Mouse (Mus musculus) skeletal muscle tissue, adult 2 months (tissue): ENCODE data around the gene Ankrd34a.

Experiments used
- DNase-seq: peaks from one replicate; pipeline ENCODE4 v3.0.0-alpha.2; 2012; ENCODE audit warnings: low read depth, low spot score

The Ankrd34a gene

DNA sequence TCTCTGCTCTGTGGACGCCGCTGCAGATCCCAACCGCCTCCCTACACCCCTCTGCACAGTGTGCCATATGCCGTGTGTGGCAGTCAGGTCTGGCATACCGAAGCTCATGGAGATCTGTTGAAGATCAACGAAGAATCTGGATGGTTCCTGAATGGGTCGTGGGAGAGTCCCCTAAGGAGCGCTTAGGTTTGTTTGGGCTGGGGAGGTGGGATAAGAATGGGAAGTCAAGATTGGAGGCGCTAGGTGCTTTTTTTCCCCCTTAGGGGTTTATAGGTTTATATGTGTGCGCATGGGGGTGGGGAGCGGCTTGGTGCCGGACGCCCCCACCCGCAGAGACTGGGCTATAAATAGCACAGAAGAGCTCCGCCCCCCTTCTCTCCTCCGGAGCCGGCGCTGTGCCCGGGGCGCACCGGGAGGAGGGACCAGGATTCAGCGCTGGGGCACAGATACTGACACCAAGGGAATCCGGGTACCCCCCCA is at the start of gene Ankrd34a:
Gene Ankrd34a, plus strand, starts transcription at position 409 of the 480 bp plus-strand sequence.
- no peak for DNase-seq

DNA sequence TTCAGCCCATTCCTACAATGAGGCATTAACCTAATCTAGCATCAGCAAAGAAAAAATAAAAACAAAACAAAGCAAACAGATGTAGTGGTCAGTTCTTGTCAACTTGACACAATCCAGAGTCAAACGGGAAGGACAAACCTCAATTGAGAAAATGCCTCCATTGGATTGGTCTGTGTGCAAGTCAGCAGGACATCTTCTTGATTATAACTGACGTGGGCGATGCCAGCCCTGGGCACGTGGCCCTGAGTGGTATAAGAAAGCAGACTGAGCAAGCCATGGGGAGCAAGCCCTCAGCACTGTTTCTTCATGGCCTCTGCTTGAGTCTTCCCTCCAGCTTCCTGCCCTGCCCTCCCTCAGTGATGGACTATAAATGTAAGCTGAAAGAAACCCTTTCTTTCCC is 49.6 kb upstream of the Ankrd34a start:
- DNase-seq = no peak

DNA sequence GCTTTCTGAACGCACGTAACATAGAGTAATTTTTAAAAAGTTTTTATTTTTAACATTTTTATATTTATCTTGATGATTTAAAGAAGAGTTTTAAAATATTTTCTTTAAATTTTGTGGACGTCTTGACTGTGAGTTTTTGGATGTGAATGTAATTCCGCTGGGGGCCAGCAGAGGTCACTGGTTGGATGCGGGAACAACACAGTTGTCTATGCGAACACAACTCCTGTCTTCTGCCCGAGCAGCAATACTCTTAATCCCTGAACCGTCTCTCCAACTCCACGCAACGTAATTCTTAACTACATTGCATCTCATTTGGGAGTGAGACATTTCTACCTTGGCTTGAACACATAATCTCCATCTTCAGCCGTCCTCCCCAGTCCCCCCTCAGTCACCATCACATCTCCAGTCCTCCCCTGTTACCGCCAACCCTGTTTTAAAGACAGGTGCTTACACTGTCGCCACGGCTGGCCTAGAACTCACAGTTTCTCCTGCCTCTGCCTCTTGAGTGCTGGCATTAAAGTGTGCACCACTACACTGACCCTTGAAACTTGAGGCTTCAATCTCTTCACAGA is 49.0 kb upstream of the Ankrd34a start:
- DNase-seq = no peak

DNA sequence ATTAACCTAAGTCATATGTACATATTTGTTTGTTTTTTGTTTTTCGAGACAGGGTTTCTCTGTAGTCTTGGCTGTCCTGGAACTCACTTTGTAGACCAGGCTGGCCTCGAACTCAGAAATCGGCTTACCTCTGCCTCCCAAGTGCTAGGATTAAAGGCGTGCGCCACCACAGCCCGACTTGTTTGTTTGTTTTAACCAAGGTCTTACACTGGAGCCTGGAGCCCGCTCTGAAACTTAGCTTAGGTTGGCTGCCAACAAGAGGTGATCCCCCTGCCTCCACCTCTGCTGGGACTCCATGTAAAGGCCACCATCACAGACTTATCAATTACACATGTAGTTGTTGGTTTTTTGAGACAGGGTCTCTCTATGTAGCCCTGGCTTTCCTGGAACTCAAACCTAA is 47.6 kb upstream of the Ankrd34a start:
- no peak for DNase-seq

DNA sequence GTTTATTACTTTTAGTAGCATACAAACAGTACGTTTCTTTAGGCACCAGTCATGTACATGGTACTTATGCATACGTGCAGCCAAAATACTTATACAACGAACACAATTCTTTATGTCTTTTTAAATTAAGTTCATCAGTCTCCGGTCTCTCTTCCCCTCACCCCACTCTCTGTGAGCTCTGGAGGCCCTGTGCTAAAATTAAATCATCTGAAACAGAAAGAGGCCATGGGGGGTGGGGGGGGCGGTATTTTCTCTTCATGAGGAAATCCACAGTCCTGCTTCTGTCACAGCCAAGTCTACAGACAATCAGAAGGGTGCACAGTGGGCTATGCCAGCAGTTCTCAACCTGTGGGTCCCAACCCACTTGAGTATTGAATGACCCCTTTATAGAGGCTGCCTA is 47.1 kb upstream of the Ankrd34a start:
- no peak for DNase-seq

DNA sequence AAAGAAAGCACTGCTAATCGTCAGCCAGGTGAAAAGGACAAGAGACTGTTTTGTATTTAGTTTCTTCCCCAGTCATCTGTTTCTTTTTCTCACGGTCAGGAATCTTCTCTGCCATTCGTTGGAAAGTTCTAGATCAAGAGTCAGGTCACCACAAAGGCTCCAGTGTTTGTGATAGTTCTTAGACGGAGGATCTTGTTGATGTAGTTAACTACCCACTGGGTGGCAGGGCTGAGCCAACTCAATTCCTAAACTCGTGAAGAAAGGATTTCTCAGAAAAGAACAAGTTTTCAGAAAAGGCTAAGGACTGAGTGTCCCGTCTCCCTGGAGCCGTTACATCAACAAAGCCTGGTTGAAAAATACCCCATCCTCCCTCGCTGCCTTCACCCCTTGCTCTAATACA is 45.2 kb upstream of the Ankrd34a start:
- DNase-seq = no peak

DNA sequence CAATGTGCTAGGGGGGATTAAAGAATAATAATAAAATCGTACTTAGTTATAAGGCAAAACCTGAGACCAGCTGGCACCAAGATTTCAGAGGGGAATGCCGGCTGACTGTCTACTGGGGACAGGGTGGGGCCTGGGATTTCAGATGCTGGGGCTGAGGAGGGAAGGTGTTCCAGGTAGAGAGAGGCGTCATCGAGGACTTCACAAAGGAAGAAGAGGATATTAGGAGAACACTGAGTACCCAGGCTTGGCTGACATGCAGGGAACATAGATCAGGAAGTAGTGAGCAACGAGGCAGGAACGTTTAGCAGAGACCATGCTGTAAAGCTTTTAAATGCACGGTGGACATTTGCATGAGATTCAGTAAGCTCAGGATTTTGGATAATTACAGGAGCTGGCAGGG is 44.5 kb upstream of the Ankrd34a start:
- DNase-seq = no peak

DNA sequence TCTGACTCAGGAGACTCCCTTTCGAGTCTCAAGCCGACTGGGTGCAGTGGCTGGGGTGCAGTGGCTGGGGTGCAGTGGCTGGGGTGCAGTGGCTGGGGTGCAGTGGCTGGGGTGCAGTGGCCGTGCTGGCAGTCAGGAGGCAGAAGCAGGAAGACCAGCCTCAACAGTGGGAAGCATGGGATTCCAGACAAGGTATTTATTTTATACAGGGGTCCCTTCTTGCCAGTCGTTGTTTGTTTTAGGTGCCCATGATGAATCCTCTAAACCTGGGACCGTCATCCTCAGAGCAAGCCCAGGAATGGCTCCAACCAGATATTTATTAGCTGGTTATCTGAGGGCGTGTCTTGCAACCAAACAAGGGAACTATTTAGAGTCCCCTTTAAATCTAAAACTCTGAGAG is 42.8 kb upstream of the Ankrd34a start:
- DNase-seq = no peak

DNA sequence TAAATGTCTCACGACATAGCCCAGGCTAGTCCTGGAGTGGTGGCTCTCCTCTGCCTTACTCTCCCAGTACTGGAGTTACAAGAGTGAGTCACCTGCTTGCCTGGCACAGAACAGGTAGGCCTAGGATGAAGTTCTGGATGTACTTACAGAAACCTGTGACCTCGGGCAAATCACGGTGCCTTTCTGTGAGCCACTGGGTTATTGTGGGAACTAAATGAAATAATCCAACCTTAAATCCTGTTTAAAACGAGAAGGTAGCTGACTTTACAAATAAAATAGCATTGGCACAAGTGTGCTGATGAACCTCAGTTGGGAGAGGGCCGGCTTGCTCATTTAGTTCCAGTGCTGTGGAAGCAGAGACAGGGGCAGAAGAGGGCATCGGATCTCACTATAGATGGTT is 42.2 kb upstream of the Ankrd34a start:
- DNase-seq = no peak

DNA sequence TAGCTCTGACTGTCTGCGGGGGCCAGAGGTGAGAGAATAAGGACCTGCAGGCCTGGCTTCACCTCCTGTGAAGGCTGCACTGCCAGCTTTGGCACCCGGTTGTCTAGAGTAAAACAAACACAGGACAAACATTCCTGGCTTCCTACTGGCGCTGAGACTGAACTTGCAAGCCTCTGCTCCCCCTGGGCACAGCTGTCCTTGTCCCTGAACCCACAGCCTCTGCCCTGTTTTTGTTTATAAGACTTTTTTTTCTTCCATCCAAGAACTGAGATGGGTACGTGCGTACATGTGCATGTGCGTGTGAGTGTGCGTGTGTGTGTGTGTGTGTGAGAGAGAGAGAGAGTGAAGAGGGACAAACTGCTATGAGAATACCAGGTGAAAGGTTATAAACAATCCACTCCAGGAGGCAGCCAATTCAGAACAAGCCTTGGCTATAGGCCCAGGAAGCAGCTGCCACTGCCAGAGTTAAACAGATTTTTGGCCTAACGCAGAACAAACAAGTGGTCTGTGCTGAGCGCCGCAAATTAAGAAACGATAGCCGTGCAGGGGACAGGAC is 41.3 kb upstream of the Ankrd34a start:
- peak; percentile 88 for DNase-seq

DNA sequence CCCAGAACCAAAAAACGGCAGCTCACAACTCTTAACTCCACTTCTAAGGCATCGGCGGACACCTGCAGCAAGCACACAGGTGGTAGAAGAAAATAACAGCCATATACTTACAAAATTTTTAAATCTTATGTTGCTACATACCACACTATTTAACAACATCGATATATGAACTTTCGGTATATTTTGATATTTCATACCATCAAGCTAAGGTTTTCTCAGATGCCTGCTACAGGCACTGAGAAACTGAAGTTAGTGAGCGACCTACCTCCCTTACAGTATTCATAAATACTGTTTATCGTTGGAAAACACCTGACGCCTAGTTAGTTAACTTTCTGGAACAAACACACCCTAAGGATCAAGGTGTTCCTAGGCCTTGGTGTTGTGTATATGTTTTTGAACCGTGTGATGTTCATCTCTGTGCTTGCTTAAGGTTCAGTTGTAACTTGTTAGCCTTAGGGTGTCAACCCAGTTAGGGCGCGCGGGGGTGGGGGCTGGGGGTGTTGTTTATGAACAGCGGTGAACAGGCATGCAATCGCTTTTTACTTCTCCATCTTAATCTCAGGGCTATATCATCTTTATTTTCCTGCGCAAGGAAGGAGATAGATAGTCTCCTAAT is 40.3 kb upstream of the Ankrd34a start:
- no peak for DNase-seq

DNA sequence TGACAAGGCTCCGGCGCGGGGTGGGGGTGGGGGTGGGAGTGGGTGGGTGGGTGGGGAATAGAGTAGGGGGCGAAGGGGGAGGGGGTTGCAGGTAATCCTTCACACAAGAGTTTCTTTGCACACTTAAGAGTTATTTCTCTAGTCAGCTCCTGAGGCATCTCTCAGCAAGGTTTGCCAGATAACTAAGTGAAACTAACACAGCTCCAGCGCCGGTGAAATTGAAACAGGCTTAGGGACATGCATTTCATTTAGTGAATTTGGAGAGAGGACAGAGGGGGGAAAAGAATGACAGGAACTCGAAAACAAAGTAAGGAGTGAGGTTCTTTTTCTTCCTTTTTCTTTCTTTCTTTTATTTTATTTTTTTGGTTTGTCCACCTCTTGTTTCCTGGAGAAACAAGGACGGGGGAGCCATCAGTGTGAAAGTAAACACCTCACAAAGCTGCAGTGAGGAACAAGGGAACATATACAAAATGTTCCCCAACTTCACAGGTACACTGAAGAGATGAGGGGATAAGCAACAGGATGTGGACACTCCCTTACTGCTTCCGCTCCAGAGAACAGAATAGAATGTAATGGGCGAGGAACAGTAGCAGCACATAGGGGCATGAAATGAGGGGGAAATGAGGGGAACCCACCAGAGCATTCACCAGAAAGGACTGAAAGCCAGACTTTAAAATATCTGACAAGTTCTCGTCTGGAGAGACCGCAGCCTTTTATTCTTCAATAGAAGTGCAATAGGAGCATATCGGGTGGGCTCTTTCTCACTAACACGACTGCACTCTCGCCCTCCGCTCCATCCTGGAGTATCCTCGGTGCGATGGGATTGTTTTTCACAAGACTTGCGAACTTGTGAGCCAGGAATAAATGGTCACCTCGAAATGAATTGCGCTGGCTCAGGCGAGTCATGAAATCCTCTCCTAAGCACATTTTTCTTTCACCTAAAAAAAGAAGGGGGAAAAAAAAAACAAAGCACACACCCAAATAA is 39.5 kb upstream of the Ankrd34a start:
- no peak for DNase-seq

DNA sequence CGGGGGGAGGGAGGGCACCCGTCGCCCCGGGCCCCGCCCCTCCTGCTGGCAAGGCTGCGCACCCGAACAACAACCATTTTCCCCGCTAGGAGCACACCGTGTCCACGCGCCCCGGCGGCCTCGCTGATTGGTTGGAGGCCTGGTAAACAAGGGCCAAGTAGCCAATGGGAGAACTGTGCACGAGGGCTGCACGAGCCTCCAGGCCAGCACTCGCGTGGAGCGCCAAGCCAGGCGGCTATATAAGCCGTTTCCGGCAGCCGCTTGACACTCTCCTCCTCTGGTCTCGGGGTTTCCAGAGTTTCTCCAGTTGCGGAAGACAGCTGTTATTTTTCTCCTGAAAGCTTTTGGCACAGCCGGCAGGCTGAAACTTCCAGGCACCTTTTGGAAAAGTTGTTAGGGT is 38.7 kb upstream of the Ankrd34a start, which contains the start of gene Txnip:
Gene Txnip, plus strand, starts transcription at position 264 of the 400 bp plus-strand sequence.
- DNase-seq = peak; percentile 100

DNA sequence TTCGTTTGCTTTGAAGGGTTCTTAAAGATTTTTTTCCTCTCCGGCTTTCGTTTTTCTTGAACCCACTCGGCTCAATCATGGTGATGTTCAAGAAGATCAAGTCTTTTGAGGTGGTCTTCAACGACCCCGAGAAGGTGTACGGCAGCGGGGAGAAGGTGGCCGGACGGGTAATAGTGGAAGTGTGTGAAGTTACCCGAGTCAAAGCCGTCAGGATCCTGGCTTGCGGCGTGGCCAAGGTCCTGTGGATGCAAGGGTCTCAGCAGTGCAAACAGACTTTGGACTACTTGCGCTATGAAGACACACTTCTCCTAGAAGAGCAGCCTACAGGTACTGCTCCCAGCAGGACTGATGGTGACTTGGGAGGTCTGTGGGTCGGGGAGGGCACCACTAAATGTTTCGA is 38.3 kb upstream of the Ankrd34a start:
- DNase-seq = no peak

DNA sequence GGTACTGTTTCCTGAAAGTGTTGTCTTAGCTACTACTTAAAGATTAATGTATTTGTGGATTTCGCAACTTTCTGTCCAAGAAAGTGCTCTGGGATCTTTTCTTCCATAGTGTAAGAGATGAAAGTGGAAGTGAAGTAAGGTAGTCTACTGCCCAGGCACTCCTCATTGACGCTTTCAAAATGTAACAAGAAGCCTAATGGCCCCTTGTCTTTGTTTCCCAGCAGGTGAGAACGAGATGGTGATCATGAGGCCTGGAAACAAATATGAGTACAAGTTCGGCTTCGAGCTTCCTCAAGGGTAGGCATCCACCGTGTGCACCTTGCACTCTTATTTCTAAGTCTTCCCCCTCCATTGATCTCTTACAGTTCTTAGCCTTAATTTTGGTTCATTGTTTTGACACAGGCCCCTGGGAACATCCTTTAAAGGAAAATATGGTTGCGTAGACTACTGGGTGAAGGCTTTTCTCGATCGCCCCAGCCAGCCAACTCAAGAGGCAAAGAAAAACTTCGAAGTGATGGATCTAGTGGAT is 37.7 kb upstream of the Ankrd34a start:
- DNase-seq = no peak

DNA sequence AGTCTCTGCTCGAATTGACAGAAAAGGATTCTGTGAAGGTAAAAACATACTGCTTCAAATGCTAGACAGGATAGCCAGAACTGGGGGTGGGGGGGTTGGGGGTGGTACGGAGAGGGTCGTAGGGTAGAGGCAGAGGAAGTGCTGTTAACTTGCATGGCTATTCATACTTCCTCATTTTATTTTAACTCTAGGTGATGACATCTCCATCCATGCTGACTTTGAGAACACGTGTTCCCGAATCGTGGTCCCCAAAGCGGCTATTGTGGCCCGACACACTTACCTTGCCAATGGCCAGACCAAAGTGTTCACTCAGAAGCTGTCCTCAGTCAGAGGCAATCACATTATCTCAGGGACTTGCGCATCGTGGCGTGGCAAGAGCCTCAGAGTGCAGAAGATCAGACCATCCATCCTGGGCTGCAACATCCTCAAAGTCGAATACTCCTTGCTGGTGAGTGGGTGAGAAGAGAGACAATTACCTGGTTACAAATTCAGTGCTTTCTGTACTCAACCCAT is 37.0 kb upstream of the Ankrd34a start:
- no peak for DNase-seq

DNA sequence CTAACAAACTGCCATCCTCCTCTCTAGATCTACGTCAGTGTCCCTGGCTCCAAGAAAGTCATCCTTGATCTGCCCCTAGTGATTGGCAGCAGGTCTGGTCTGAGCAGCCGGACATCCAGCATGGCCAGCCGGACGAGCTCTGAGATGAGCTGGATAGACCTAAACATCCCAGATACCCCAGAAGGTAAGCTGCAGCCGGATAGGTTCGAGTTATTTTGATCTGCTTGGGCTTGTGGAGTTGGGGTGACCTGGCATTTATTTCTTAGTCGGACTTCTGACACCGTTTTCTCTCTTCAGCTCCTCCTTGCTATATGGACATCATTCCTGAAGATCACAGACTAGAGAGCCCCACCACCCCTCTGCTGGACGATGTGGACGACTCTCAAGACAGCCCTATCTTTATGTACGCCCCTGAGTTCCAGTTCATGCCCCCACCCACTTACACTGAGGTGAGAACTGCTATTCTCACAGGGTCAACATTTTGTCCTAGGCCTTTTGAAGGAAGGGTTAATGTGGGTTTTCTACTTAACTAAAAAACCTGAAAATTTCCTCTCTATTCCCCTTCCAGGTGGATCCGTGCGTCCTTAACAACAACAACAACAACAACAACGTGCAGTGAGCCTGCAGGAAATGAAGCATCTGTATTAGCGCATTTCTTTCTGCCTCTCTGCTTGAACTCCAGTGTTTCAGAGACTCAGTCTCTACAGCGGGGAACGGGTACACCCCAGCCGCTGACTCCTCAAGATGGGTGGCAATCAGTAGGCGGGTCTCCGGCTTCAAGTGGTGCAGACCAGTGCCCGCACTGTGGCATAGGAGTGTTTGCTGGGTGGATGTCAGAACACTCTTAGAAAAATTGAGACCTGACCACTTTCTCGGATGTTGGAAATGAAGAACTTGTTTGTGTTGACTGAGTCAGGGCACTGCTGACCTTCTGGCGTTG is 36.3 kb upstream of the Ankrd34a start:
- DNase-seq = no peak

DNA sequence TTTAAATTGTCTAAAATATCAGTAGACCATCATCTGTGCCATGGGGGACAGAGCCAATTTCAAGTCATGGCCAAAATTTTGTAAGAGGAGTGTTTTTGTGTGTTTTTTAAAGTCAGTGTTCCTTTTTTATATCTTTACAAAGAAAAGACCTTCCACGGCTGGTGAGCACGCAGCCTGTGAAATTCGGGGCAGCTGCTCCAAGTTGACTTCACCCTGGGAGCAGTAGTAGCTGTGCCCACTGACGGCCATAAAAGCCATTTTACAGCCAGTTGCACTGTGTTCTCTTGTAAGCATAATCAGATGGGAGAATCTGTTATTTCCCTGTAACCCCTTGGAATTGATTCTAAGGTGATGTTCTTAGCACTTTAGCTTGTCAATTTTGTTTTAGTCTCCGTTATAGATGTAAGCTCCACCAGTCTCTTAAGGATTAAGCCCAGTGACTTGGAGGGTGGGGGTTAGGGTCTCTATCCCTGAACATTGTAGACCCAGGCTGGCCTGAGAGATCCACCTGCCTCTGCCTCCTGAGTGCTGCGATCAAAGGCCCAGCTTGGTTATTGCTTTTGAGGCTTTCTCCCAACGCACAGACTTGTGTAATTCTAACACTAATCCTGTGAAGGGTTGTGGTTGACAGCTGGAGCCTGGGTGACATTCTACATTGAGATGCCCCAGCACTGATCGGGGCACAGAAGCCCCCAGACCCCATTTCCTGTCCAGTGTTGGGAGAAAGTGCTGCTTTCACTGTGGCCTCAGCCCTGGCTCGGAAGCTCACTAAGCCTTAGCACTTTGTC is 35.4 kb upstream of the Ankrd34a start:
- peak; percentile 78 for DNase-seq

DNA sequence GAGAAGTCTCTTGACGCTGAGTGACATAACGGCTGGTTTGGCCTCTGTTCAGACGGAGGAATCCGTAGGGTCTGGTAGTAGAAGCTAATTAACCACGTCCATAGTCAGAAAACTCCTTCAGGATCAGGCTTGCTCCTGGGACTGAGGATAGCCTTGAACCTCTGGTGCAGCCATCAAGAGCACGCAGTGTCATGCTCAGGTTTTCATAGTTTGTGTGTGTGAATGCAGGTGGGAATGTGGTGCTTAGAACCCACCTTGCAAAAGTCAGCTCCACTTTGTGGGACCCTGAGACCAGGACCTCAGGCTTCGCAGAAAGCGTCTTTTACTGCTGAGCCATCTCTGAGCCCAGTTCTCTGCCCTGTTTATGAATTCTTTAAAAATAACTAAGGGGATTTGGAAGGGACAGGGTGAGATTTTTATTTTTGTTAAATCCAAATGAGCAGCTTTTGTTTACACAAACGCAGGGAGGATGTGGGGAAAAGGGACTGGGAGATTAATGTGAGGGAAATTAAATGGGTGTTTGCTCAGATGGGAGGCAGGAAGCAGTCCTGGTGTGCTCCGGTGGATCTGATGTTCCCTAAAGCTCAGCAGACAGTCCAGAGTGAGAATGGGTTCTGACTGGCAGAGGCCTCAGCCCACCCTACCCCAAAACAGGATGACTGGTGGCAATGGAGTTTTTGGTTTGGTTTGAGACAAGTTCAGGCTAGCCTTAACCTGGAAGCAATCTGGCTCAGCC is 34.3 kb upstream of the Ankrd34a start:
- DNase-seq = peak; percentile 93
